Mouse (Mus musculus) heart, adult 2 months (tissue): ENCODE data around the gene Iqsec3. TPM values are rescaled to one million over a fixed set of nuclear protein-coding genes. Genes with fewer than 3 reads are reported as not detected.
A peak's percentile ranks its signal among the peaks of the same experiment; 100 is the strongest.

Experiments
- DNase-seq, 2 experiments: peaks; one replicate each; pipeline ENCODE4 v3.0.0; 2021
- H3K27ac ChIP-seq: fragments of 200-600 bp; 2 replicates; pipeline ENCODE4 v1.8.1; 2022
- H3K27me3 ChIP-seq: fragments of 200-500 bp; 2 replicates; pipeline ENCODE4 v1.6.1; 2012; ENCODE audit warnings: mild to moderate bottlenecking, low read length, inconsistent platforms, mixed read lengths; ENCODE audit not compliant: control insufficient read depth, insufficient read depth
- H3K36me3 ChIP-seq: fragments of 200-500 bp; 2 replicates; pipeline ENCODE4 v1.6.1; 2012; ENCODE audit warnings: low read length, inconsistent platforms; ENCODE audit not compliant: control insufficient read depth, insufficient read depth
- H3K4me1 ChIP-seq: fragments of 200-500 bp; 2 replicates; pipeline ENCODE4 v1.6.1; 2011; ENCODE audit warnings: low read length; ENCODE audit not compliant: control insufficient read depth, insufficient read depth
- H3K4me3 ChIP-seq: fragments of 200-600 bp; 2 replicates; pipeline ENCODE4 v1.8.1; 2022
- H3K79me2 ChIP-seq: fragments of 200-500 bp; replicated peaks from 2 replicates; pipeline ENCODE4 v1.6.1; 2012; ENCODE audit warnings: mild to moderate bottlenecking, inconsistent platforms, low read length, moderate library complexity, mixed read lengths; ENCODE audit not compliant: control insufficient read depth, insufficient read depth
- H3K9ac ChIP-seq: fragments of 200-500 bp; 2 replicates; pipeline ENCODE4 v1.6.1; 2012; ENCODE audit warnings: low read depth, mild to moderate bottlenecking, control low read depth, inconsistent platforms, low read length, mixed read lengths
- CTCF ChIP-seq: fragments of 200-600 bp; IDR thresholded peaks from 2 replicates; pipeline ENCODE4 v1.8.1; 2022; ENCODE audit warnings: antibody characterized with exemption, mild to moderate bottlenecking, moderate library complexity
- EP300 ChIP-seq: fragments of 200-500 bp; IDR thresholded peaks from 2 replicates; pipeline ENCODE4 v1.6.1; 2011; ENCODE audit warnings: low read depth, low read length, control low read depth; ENCODE audit not compliant: insufficient read depth
- POLR2A ChIP-seq: fragments of 200-500 bp; IDR thresholded peaks from 2 replicates; pipeline ENCODE4 v1.6.1; 2011; ENCODE audit warnings: mild to moderate bottlenecking, low read depth, low read length, control low read depth; ENCODE audit not compliant: insufficient read depth
- WGBS: fragments of 180-500 bp; shearing (Covaris S2); methylation state at CpG from one replicate; pipeline ENCODE4 v1.1.7; 2018; 5-methylcytosine and 5-hydroxymethylcytosine counted together
- intact Hi-C: fragments of 180-260 bp; cut with DNase I; formaldehyde crosslinking; loops from one replicate; pipeline ENCODE4 v1.15.1; 2025
- polyA plus RNA-seq: library from polyadenylated mRNA; depleted of rRNA; stranded (reverse); fragments of >200 nt; gene quantifications from 2 replicates; pipeline ENCODE4 v1.2.3, GENCODE M21; 2012
- total RNA-seq, 2 experiments: library from RNA; stranded (reverse); gene quantifications; 2 replicates each; pipeline ENCODE4 v1.2.3; 2021

Gene Iqsec3
- total and polyA plus RNA-seq, 3 experiments, result 0.47 to 0.50 (median 0.48) TPM

DNA sequence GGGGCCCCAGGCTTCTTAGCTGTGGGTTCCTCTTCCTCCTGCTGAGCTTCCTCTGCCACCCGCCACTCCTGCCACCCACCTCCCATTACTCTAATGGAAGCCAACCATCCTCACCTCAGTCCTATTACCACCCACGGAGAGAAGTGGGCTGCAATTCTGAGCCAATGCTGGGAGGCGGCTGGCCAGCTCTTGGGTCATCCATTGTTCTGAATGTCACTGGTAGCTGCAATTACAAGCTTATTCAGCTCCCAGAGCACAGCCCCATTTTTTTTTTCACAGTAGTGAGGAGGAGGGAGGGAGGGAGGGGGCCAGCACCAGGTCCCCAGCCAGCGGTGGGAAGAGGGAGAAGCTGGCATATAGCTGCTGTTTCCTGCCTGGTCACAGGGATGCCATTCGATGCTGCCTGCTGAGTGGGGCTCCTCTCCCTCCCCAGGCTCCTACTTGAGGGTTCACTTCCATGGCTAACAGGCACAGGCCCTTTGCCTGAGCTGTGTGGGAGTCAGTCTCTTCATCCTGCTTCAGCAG, 32.7 kb downstream of the Iqsec3 start:
- Histone ChIP-seq H3K36me3 (no peaks in the 10 kb centered on the region), H3K27ac (no peak overlapping the region), H3K9ac (no peak overlapping the region), H3K27me3 (no peaks in the 10 kb centered on the region), H3K79me2 (no peaks in the 10 kb centered on the region), H3K4me1 (no peaks in the 10 kb centered on the region), H3K4me3 (no peak overlapping the region)
- 26% methylated on average over 5 of the region's 5 CpGs for WGBS
- DNase-seq, result no peak
- no peak for TF ChIP-seq EP300
- no peak for TF ChIP-seq CTCF
- TF ChIP-seq POLR2A, result no peak
- intact Hi-C loops, result no loop called here

DNA sequence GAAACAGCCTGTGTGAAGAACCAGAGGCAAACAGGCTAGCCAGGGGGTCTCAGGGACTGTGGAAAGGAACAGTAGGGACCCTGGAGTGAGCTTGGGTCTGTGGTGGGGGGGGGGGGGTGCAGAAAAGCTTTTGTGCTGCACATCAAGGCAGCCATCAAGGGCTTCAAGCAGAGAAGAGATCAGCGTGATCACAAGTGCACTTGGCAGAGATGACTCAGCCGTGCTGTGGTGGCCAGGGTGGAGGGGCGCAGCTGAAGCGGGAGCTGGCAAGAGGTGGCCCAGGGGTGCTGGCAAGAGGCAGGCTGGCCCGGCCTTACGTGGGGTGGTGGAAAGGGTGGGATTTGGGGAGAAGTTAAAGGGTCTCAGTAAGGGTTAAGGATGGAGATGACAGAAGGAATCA, 48.6 kb downstream of the Iqsec3 start:
- WGBS, result 34% methylated on average over 6 of the region's 6 CpGs
- Histone ChIP-seq H3K27me3 (no peaks in the 10 kb centered on the region; the same call in 1 of the 2 replicates), H3K27ac (no peak overlapping the region), H3K4me3 (no peak overlapping the region), H3K36me3 (no peaks in the 10 kb centered on the region), H3K4me1 (no peaks in the 10 kb centered on the region), H3K79me2 (no peaks in the 10 kb centered on the region), H3K9ac (no peak overlapping the region)
- no peak for DNase-seq
- no peak for TF ChIP-seq POLR2A
- no peak for TF ChIP-seq EP300
- TF ChIP-seq CTCF, result no peak
- intact Hi-C loops, result no loop called here

GRCm38 (mm10) chr6:121424403-121424802, 49.1 kb downstream of the Iqsec3 start:
- intact Hi-C loops, result no loop called here
- no peaks in the 10 kb centered on the region for H3K36me3 ChIP-seq
- WGBS, result 32% methylated on average over 12 of the region's 12 CpGs
- H3K27me3 ChIP-seq, result no peaks in the 10 kb centered on the region; the same call in 1 of the 2 replicates
- no peak for DNase-seq
- no peaks in the 10 kb centered on the region for H3K79me2 ChIP-seq
- H3K27ac ChIP-seq, result no peak overlapping the region
- TF ChIP-seq POLR2A (no peak), CTCF (no peak), EP300 (no peak)
- H3K9ac ChIP-seq, result no peak overlapping the region
- no peak overlapping the region for H3K4me3 ChIP-seq
- no peaks in the 10 kb centered on the region for H3K4me1 ChIP-seq

DNA sequence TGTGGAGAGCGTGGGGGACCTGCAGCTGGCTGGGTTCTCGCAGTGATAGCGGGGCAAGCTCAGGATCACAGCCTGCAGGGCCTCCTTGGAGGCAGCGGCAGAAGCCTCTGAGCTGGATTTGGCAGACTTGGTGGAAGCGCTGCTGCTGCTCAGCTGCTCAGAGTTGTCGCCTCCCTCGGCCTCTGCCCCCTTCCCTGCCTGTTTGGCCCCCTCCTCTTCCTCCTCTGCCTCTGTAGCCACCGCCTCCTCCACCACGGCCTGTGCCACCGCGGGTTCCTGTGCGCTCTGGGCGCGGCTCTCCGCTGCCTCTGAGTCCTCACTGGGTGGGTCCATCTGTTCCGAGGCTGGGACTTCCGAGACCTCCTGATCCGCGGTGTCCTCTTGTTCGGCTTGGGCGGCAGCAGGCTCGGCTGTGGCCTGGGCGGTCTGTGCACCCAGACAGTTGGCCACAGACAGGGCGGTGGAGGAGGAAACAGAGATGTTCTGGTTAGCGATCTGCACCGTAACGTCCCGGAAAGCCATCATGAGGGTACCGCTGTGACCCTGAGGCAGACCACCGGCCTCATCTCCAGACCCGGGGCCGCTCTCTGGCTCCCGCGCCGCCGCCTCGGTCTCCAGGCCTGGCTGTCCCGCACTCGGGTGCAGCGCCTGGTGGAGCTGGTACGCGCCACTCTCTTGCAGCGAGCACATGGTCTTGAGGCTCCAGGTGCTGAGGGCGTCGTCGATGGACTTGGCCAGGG, 60.8 kb downstream of the Iqsec3 start:
- H3K9ac ChIP-seq, result peak overlapping the region; percentile 5
- peaks cover 9% of the 10 kb centered on the region for H3K27me3 ChIP-seq
- H3K4me3 ChIP-seq, result no peak overlapping the region; the same call in 1 of the 2 replicates
- TF ChIP-seq CTCF (no peak), POLR2A (no peak), EP300 (no peak)
- no peaks in the 10 kb centered on the region for H3K4me1 ChIP-seq
- DNase-seq, result peak in 1 of 2 experiments; percentile 24
- H3K27ac ChIP-seq, result no peak overlapping the region
- intact Hi-C loops, result no loop called here
- no peaks in the 10 kb centered on the region for H3K36me3 ChIP-seq
- 3% methylated on average over 46 of the region's 46 CpGs for WGBS
- no peaks in the 10 kb centered on the region for H3K79me2 ChIP-seq

DNA sequence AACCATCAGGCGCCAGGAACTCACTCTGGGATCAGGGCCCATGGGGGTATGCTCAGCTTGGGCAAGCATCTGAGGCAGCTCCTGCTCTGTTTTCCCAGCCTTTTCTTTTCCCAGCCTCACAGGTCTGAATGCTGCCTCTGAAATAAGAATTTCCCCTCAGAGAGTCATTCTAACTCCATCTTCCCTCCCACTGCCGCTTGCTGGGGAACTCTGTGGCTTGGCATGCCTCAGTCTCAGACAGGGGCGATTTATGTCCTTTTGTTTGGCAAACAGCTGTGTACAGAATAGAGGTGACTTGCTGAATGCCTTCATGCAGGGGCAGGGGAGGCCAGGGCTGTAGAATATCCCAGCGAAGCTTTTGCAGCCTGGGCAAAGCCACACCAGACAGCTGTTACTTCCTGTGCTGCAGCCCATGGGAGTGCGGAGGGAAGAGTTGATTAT, 65.9 kb downstream of the Iqsec3 start:
- WGBS, result 42% methylated on average over 5 of the region's 5 CpGs
- DNase-seq, result no peak
- H3K4me3 ChIP-seq, result no peak overlapping the region

DNA sequence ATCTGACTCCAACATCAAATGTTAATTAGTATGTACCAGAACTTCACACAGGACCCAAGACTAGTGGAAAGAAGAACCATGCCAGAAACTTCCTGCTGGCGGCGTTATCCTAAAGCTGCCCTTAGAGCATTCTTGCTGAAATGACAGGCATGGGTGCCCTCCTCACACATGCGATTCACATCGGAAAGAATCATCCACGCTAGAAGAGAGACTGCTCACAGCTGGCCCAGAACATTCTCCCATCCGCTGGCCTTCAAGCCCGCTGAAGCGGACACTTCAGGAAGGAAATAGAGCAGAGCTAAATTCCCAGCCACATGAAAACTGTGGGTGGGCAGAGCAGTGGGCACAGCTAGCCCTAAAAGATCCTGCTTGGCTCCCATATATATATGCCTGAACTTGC, 68.2 kb downstream of the Iqsec3 start:
- no peak for TF ChIP-seq CTCF
- TF ChIP-seq POLR2A, result no peak
- no peak for TF ChIP-seq EP300
- no peak overlapping the region for H3K27ac ChIP-seq
- no peaks in the 10 kb centered on the region for H3K4me1 ChIP-seq
- intact Hi-C loops, result no loop called here
- no peak overlapping the region for H3K4me3 ChIP-seq
- H3K9ac ChIP-seq, result no peak overlapping the region
- no peak for DNase-seq
- H3K36me3 ChIP-seq, result no peaks in the 10 kb centered on the region
- H3K79me2 ChIP-seq, result no peaks in the 10 kb centered on the region
- WGBS, result 89% methylated on average over 8 of the region's 8 CpGs
- no peaks in the 10 kb centered on the region for H3K27me3 ChIP-seq

More for the DNA sequence above, 65.9 kb downstream of the Iqsec3 start:
- intact Hi-C loops, result no loop called here
- no peak overlapping the region for H3K9ac ChIP-seq
- H3K4me1 ChIP-seq, result no peaks in the 10 kb centered on the region
- no peaks in the 10 kb centered on the region for H3K79me2 ChIP-seq
- H3K36me3 ChIP-seq, result no peaks in the 10 kb centered on the region
- TF ChIP-seq EP300, result no peak
- no peak for TF ChIP-seq POLR2A
- TF ChIP-seq CTCF, result no peak
- no peak overlapping the region for H3K27ac ChIP-seq
- peaks cover 2% of the 10 kb centered on the region for H3K27me3 ChIP-seq
